Mouse (Mus musculus): ENCODE results near the gene Slfn8. TPM values are rescaled to one million over a fixed set of nuclear protein-coding genes. Genes with fewer than 3 reads are reported as not detected.
A peak's percentile ranks its signal among the peaks of the same experiment; 100 is the strongest.
"Not testable (repeated sequence)": the region's sequence is repeated elsewhere in the genome, so short reads cannot be mapped to it uniquely, and the experiment has no call there.

Slfn8 gene
- total RNA-seq, 2 experiments from 2014 or later, result 0.56 to 1.5 TPM

DNA sequence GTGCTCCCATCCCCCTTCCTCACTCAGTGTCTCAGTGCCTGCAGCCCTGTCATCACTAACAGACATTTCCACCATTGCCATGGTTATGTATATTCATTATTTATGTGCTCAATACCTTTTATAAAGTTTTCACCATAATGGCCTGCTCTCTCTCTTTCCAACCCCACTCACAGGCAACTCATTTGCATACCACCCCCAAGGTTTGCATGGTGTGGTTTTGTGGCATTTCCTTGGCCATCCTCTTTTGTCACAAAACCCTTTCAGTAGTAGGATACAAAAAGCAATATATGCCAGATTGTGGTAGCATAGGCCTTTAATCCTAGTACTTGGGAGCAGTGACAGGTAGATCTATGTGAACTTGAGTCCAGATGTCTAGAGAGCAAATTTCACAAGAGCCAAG is 4.5 kb downstream of the Slfn8 start:
- intact Hi-C loops (cut with DNase I), result no loop called here

DNA sequence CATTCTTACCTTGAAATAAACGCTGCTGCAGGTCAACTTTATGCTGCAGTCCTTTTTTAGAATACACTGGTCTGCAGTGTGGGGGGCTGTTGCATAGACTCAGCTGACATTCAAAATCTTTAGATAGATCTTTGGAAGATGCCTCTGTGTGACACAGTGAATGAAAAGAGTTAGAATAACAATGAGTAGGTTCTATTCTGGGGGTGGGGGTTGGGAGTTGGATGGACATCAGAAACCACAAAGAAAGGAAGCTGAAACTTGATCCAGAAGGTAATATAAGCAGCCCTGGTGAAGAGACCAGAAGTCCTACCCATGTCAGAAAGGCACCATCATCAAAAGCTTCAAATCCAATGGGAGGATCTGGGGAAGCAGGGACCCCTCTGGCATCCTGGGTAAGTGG is 7.3 kb downstream of the Slfn8 start:
- no peak for DNase-seq
- intact Hi-C loops (cut with DNase I), result no loop called here

More for the DNA sequence above, 4.5 kb downstream of the Slfn8 start:
- DNase-seq, result no peak

DNA sequence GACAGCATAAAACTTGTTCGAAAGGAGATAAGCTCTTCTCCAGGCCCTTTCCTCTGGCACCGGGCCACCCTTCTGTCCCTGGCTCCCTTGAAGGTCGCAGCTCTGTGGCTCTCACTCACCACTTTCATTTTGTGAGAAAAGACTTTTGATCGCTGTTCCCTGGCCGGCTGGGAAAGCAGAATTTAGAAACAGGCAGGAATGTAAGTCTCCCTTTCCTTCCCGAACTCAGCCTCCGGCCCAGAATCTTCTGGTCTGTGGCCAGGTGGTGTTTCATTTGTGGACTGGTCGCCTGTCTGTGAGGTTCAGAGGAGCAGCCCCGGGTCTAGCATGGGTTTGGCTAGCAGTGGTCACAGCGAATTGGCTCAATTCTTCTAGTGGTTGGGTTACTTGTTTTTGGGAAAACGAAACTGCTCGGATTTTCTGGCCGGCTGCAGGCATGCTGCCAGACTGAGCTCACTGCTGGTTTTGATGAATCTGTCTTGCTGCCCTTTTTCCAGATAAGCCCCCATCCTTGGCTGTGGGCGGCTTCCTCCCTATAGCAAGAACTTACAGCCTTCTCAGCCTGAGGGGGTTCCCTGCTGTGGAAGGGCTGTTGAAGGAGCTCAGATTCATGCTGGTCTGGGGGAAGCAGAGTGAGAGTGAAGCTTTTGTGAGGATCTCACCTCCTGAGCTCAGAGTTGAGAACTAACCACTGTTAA is 29.0 kb downstream of the Slfn8 start, which contains the start of gene Slfn9:
Gene Slfn9 (minus strand): TSS at position 362 of the 698 bp plus-strand sequence.
- intact Hi-C loops (cut with DNase I), result loop anchor here (2.0 kb wide), 2 partner anchors 27 to 47 kb away; no protein-coding TSS in a partner anchor
- DNase-seq, result peak; percentile 64 to 65

GRCm38 (mm10) chr11:82990612-82991385 is 29.8 kb downstream of the Slfn8 start:
- DNase-seq, result peak; percentile 38 to 43
- intact Hi-C loops (cut with DNase I), result loop anchor here (2.0 kb wide), 2 partner anchors 28 to 48 kb away; no protein-coding TSS in a partner anchor

DNA sequence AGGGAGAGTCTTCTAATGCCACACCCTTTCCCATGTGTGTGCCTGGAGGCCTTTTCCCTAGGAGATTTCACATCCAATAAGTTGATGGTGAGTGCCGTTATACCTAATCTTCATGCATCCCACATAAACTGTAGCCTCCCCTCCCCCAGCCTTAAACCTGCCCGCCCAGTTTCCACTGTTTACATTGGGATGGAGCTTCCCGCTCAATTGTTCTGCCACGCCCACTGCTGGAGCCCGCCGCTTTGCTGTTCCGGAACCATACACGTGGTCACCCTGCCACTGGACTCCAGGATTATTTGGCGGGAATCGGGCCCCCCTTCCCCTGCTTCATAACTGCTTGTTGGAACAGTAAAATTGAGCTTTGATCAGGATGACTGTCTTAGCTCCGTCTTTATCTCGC is 31.3 kb downstream of the Slfn8 start:
- intact Hi-C loops (cut with DNase I), result loop anchor here (2.0 kb wide), 1 partner anchor 15 kb away; no protein-coding TSS in a partner anchor
- DNase-seq, result no peak

DNA sequence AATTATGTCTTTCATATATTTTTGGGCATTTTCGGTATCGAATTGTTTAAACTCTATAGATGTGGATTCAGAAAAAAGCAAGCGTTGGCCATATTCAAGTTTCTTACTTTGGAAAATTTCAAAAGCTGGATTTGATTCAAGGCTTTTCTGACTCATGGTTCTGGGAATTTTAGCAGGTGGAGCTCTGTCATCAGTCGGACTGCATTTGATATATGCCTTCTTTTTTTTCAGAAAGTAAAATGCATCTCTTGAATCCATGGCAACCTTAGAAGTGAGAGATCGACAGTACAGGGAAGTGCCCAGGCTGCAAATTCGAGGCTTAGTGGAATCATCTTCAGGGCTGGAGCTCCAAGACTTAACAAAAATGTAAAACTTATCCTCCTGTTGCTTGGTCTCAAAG is 33.0 kb downstream of the Slfn8 start:
- intact Hi-C loops (cut with DNase I), result loop anchor here (2.0 kb wide), 1 partner anchor 13 kb away; no protein-coding TSS in a partner anchor

DNA sequence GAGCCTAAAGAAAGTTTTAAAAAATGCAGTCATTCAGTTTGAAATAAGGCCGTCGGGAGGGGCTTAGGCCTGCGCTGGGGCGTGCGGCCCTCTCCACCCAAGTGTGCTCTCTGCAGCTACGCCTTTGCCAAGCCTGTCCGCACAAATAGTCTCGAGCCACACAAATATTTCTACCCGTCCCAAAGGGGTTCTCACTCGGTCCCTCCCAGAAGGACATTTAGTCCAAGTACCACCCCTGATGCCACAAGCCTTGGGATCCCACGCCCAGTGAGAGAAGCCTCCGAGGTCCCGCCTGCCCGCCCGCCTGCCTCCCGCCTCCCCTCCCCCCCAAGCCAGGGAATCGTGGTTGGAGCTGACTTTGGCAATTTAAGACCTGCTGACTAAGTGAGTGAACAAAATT is 37.4 kb downstream of the Slfn8 start:
- DNase-seq, result no peak
- intact Hi-C loops (cut with DNase I), result no loop called here

More for the DNA sequence above, 33.0 kb downstream of the Slfn8 start:
- DNase-seq, result no peak

GRCm38 (mm10) chr11:82982409-82982808 is 38.2 kb downstream of the Slfn8 start:
- DNase-seq; intact Hi-C loops (cut with DNase I): not testable (repeated sequence)

DNA sequence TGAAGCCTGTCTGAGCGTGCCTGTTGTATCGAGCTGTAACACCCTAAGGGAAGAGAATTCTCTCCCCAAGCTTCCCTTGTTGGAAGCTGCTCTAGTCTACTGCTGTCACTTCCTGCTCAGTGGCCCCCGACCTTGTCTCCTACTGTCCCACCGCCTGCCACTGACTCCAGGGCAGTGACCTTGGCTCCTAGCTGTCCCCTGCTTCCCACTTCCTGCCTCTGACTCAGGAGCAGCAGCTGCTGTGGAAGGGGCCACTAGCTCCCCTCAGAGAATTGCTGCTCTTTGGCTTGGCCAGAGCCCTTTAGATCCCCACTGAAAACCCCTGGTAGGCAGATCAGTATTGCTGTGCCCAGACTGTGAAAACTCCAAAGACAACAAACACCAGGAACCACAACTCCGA is 46.7 kb downstream of the Slfn8 start:
- intact Hi-C loops (cut with DNase I), result loop anchor here (2.0 kb wide), 1 partner anchor 15 kb away; no protein-coding TSS in a partner anchor
- DNase-seq, result no peak

- no peak for DNase-seq
- intact Hi-C loops (cut with DNase I), result loop anchor here (2.0 kb wide), 1 partner anchor 19 kb away; no protein-coding TSS in a partner anchor
Observed at GRCm38 (mm10) chr11:82971590-82971974, 49.0 kb downstream of the Slfn8 start.

GRCm38 (mm10) chr11:82970712-82971589 is 49.7 kb downstream of the Slfn8 start:
- DNase-seq, result peak; percentile 38 to 48

DNA sequence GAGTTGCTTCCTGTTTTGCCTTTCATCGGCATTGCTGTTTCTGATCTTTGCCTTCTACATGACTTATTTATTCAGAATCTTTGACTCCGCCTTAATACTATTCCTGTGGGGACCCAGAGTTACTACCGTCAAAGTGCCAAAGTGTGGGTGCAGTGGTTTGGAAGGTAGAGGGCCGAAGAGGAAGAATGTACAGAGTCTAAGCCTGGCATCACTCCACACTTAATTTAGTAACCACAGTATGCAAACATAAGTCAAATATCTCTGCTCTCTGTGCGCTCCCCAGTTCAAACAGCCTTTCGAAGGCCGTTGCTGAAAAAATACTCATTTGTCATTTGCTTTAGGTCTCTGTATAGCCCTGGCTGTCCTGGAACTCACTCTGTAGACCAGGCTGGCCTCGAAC is 58.4 kb downstream of the Slfn8 start:
- intact Hi-C loops (cut with DNase I), result no loop called here
- DNase-seq, result no peak

More at GRCm38 (mm10) chr11:82970712-82971589, 49.7 kb downstream of the Slfn8 start:
- intact Hi-C loops (cut with DNase I), result loop anchor here (2.0 kb wide), 1 partner anchor 18 kb away; no protein-coding TSS in a partner anchor

GRCm38 (mm10) chr11:82961743-82962142 is 58.9 kb downstream of the Slfn8 start:
- no peak for DNase-seq
- intact Hi-C loops (cut with DNase I), result no loop called here

DNA sequence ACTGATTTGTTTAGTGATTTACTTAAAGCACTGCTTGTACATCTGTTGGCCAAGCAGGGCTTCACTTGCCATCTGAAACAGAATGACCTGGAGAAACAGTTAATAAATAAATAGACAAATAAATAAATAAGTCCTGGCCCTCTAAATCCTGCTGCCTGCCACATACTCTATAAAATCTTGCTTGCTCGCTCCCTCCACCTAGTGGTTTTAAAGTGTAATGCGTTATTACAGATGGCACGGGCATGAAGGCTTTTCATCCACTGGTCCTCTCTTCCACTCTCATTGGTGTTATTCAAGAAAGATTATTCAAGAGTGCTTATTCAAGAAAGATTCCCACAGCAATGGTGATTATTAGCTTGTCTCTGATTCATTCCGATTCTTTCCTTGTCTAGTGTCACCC is 61.0 kb downstream of the Slfn8 start:
- peak; percentile 26 to 49 for DNase-seq
- intact Hi-C loops (cut with DNase I), result loop anchor here (1.0 kb wide), 1 partner anchor 44 kb away; no protein-coding TSS in a partner anchor

DNA sequence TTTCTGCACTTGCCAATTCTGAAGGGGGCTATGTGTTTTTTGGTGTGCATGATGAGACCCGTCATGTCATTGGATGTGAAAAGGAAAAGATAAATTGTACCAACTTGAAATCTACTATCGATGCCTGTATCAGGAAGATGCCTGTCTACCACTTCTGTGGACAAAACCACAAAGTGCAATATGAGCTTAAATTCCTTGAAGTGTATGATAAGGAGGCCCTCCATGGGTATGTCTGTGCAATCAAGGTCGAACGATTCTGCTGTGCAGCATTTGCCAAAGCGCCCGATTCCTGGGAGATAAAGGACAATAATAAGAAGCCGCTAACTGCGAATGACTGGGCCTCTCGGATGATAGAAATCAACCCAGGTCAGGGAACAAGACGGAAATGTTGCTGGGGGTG is 63.7 kb downstream of the Slfn8 start:
- DNase-seq, result no peak
- intact Hi-C loops (cut with DNase I), result no loop called here

GRCm38 (mm10) chr11:82954631-82955030 is 66.0 kb downstream of the Slfn8 start:
- DNase-seq, result no peak
- intact Hi-C loops (cut with DNase I), result loop anchor here (2.0 kb wide), 1 partner anchor 26 kb away; no protein-coding TSS in a partner anchor

DNA sequence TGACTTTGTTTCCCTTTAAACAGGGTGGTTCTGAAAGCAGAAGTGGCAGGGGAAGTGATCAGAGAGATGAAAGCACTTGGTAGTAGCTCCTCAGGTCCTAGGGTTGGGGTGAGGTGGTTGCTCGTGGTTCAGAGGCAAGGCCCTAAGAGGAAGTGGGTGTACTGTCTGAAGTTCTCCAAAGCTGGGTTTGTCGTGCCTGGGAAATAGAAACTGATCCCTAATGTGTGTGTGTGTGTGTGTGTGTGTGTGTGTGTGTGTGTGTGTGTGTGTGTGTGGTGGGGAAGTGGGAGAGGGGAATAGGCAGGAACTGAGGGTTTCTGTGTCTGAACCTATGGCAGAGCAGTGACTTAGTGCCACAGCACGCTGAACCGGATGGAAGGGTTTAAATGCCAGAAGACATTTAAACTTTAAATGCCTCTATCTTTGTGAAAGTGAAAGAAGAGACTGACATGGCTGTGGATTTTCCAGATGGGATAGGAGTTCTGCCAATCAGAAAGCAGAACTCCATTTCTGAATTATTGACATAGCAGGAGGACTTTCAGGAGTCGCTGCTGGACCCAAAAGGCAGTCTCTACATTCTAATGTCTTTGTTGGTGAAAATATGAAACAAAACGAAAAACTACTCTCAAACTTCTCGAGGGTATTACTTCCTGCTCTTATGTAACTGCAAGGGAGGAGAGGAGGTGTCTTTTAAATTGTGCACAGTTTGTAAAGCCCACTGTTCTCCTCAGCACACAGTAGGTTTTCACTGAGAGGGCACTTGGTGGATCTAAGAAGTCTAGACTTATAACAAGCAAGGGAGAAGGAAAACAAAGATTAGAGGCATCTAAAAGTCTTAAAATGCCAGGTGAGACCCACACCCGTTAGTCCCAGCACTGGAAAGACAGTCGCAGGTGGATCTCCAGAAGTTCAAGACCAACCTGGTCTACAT is 67.7 kb downstream of the Slfn8 start:
- intact Hi-C loops (cut with DNase I), result loop anchor here (2.0 kb wide), 1 partner anchor 18 kb away; no protein-coding TSS in a partner anchor

More for the DNA sequence above, 67.7 kb downstream of the Slfn8 start:
- DNase-seq, result peak; percentile 41 to 63
